Mouse (Mus musculus) brown adipose tissue, adult 24 weeks (tissue): ENCODE measurements at regions not wholly inside any gene's neighbourhood (a gene's known extent, or its start where the extent isn't known, plus 50 kb on each side); places are given as distances from the start of the nearest gene placed in this dataset.
"Not testable (repeated sequence)": the region's sequence is repeated elsewhere in the genome, so short reads cannot be mapped to it uniquely, and the experiment has no call there.

ENCODE experiments used
- H3K27ac ChIP-seq: fragments of 200-500 bp; replicated peaks from 2 replicates; pipeline ENCODE4 v1.5.1; 2012; ENCODE audit warnings: low read depth, mild to moderate bottlenecking, low read length
- H3K4me1 ChIP-seq: fragments of 200-500 bp; 2 replicates; pipeline ENCODE4 v1.6.1; 2012; ENCODE audit warnings: low read length, mixed read lengths; ENCODE audit not compliant: control insufficient read depth, insufficient read depth, insufficient read length
- H3K4me3 ChIP-seq: fragments of 200-500 bp; 2 replicates; pipeline ENCODE4 v1.5.1; 2012; ENCODE audit warnings: low read depth, mild to moderate bottlenecking, low read length, moderate library complexity; ENCODE audit not compliant: insufficient read depth

- H3K4me1 ChIP-seq: peaks cover 7% of the 10 kb centered on the region
- H3K4me3 ChIP-seq: no peak overlapping the region
- H3K27ac ChIP-seq: no peak overlapping the region
Observed at GRCm38 (mm10) chr13:107804418-107804817, 239.8 kb upstream of the Smim15 start.

GRCm38 (mm10) chr13:107799199-107799945 is 244.9 kb upstream of the Smim15 start:
- peaks cover 20% of the 10 kb centered on the region for H3K4me1 ChIP-seq
- no peak overlapping the region for H3K4me3 ChIP-seq
- H3K27ac ChIP-seq: no peak overlapping the region

- Histone ChIP-seq H3K4me3 (no peak overlapping the region), H3K27ac (no peak overlapping the region), H3K4me1 (peaks cover 24% of the 10 kb centered on the region)
Observed at GRCm38 (mm10) chr13:107798144-107798543, 246.1 kb upstream of the Smim15 start.

- Histone ChIP-seq H3K4me3 (no peak overlapping the region), H3K4me1 (peaks cover 24% of the 10 kb centered on the region), H3K27ac (no peak overlapping the region)
Observed at GRCm38 (mm10) chr13:107795516-107795915, 248.7 kb upstream of the Smim15 start.

GRCm38 (mm10) chr13:107791770-107792169 is 252.5 kb upstream of the Smim15 start:
- Histone ChIP-seq H3K4me3 (no peak overlapping the region), H3K27ac (no peak overlapping the region), H3K4me1 (peaks cover 11% of the 10 kb centered on the region)

- Histone ChIP-seq H3K4me3 (no peak overlapping the region), H3K4me1 (no peaks in the 10 kb centered on the region), H3K27ac (no peak overlapping the region)
Observed at GRCm38 (mm10) chr13:107784971-107785370, 259.3 kb upstream of the Smim15 start.

- no peak overlapping the region for H3K27ac ChIP-seq
- H3K4me1 ChIP-seq: no peaks in the 10 kb centered on the region
- no peak overlapping the region for H3K4me3 ChIP-seq
Observed at GRCm38 (mm10) chr13:107781741-107782140, 262.5 kb upstream of the Smim15 start.

- Histone ChIP-seq H3K4me3 (no peak overlapping the region), H3K27ac (no peak overlapping the region), H3K4me1 (no peaks in the 10 kb centered on the region)
Observed at GRCm38 (mm10) chr13:107781221-107781620, 263.0 kb upstream of the Smim15 start.

GRCm38 (mm10) chr13:107779591-107779990 is 264.7 kb upstream of the Smim15 start:
- Histone ChIP-seq H3K4me3 (no peak overlapping the region), H3K27ac (no peak overlapping the region), H3K4me1 (no peaks in the 10 kb centered on the region)

- not testable (repeated sequence) for H3K4me3 ChIP-seq, H3K27ac ChIP-seq, H3K4me1 ChIP-seq
Observed at GRCm38 (mm10) chr13:107774499-107774898, 269.7 kb upstream of the Smim15 start.

GRCm38 (mm10) chr13:107767262-107767624 is 277.0 kb upstream of the Smim15 start:
- Histone ChIP-seq H3K27ac (no peak overlapping the region), H3K4me1 (no peaks in the 10 kb centered on the region), H3K4me3 (no peak overlapping the region)

GRCm38 (mm10) chr13:107766397-107767261 is 277.6 kb upstream of the Smim15 start:
- Histone ChIP-seq H3K27ac (no peak overlapping the region), H3K4me3 (no peak overlapping the region), H3K4me1 (no peaks in the 10 kb centered on the region)

- Histone ChIP-seq H3K4me3 (no peak overlapping the region), H3K27ac (no peak overlapping the region)
Observed at GRCm38 (mm10) chr13:107763911-107764310, 280.3 kb upstream of the Smim15 start.

GRCm38 (mm10) chr13:107760511-107760910 is 283.7 kb upstream of the Smim15 start:
- no peak overlapping the region for H3K4me3 ChIP-seq
- no peak overlapping the region for H3K27ac ChIP-seq
- no peaks in the 10 kb centered on the region for H3K4me1 ChIP-seq

More at GRCm38 (mm10) chr13:107763911-107764310, 280.3 kb upstream of the Smim15 start:
- no peaks in the 10 kb centered on the region for H3K4me1 ChIP-seq

- Histone ChIP-seq H3K4me3 (no peak overlapping the region), H3K27ac (no peak overlapping the region), H3K4me1 (no peaks in the 10 kb centered on the region)
Observed at GRCm38 (mm10) chr13:107758327-107759095, 285.7 kb upstream of the Smim15 start.
